Mouse (Mus musculus): ENCODE measurements around the gene Plekhg2.

DNA sequence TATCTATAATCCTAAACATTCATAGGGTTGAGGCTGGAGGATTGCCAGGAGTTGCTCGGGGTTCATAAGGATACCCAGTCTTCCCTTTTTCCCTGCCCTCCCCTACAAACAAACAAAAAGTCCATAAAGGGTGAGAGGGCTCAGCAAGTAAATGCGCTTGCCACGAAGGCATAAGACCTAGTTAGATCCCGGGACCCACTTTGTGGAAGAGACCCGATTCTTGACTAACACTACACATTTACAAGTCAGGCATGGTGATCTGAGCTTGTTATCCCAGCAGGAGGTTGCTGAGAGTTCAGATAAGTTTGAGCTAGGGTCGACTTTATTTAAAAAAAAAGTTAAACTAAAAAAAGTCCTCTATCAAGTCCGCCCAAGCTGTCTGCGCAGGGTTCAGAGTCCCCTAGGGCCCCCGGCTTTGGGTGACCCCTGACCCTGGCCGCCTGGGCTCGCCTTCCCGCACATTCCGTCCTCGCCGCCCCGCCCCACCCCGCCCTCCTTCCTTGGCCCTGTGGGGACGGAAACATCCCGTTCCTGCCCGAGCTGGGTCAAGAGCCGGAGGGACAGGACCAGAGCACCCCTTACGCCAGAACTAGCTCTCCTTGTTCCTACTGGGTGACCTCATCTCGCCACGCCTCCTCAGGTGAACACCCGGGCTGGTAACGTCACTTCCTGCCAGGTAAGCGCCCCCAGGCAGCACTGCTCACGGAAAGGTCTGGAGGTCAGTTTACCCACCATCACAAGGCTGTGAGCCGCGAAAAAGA lies 3.8 kb upstream of the Plekhg2 start:
- no peak for TF ChIP-seq CTCF (IDR thresholded peaks at IDR 0.05; ENCODE audit: extremely low read depth, insufficient read depth, insufficient read length, insufficient replicate concordance)
- peak; percentile 86 for TF ChIP-seq POLR2A (IDR thresholded peaks at IDR 0.05; ENCODE audit: low read depth, low read length)
